Mouse (Mus musculus) hindbrain, embryonic 15.5 days (tissue): ENCODE measurements at regions not wholly inside any gene's neighbourhood (a gene's known extent, or its start where the extent isn't known, plus 50 kb on each side); places are given as distances from the start of the nearest gene placed in this dataset.

ENCODE experiments used
- ATAC-seq: fragments of 200-750 bp; cut with Nextera tagmentation; 2 replicates; pipeline ENCODE4 v1.8.0; 2017; ENCODE audit warnings: low read depth, moderate number of reproducible peaks, moderate TSS enrichment; ENCODE audit not compliant: low FRiP score
- H3K27ac ChIP-seq: fragments of 300-500 bp; sonication (generic); replicated peaks from 2 replicates; pipeline ENCODE4 v1.5.1; 2015; ENCODE audit warnings: mild to moderate bottlenecking, inconsistent platforms
- H3K27me3 ChIP-seq: fragments of 300-500 bp; sonication (generic); 2 replicates; pipeline ENCODE4 v1.6.1; 2015; ENCODE audit warnings: control low read depth, inconsistent platforms
- H3K36me3 ChIP-seq: fragments of 300-500 bp; sonication (generic); 2 replicates; pipeline ENCODE4 v1.6.1; 2015; ENCODE audit warnings: control low read depth, inconsistent platforms
- H3K4me1 ChIP-seq: fragments of 300-500 bp; sonication (generic); replicated peaks from 2 replicates; pipeline ENCODE4 v1.6.1; 2015; ENCODE audit warnings: control low read depth, inconsistent platforms
- H3K4me2 ChIP-seq: fragments of 300-500 bp; sonication (generic); 2 replicates; pipeline ENCODE4 v1.6.1; 2015; ENCODE audit warnings: moderate library complexity, mild to moderate bottlenecking, inconsistent platforms
- H3K4me3 ChIP-seq: fragments of 300-500 bp; sonication (generic); 2 replicates; pipeline ENCODE4 v1.5.1; 2015; ENCODE audit warnings: mild to moderate bottlenecking, inconsistent platforms
- H3K9ac ChIP-seq: fragments of 300-500 bp; sonication (generic); 2 replicates; pipeline ENCODE4 v1.6.1; 2015; ENCODE audit warnings: inconsistent platforms
- H3K9me3 ChIP-seq: fragments of 300-500 bp; sonication (generic); 2 replicates; pipeline ENCODE4 v1.6.1; 2016; ENCODE audit warnings: control low read depth, inconsistent platforms
- whole genome bisulfite sequencing: fragments of 180-500 bp; shearing (Covaris S2); methylation state at CpG from one replicate; pipeline ENCODE4 v1.1.7; 2015; 5-methylcytosine and 5-hydroxymethylcytosine counted together

- Histone ChIP-seq H3K4me2 (no peak overlapping the region), H3K36me3 (no peaks in the 10 kb centered on the region), H3K4me3 (no peak overlapping the region), H3K9ac (no peak overlapping the region), H3K9me3 (no peaks in the 10 kb centered on the region), H3K27ac (no peak overlapping the region), H3K27me3 (no peaks in the 10 kb centered on the region), H3K4me1 (no peaks in the 10 kb centered on the region)
- WGBS = 66% methylated on average over 4 of the region's 4 CpGs
- ATAC-seq = no peak
Observed at GRCm38 (mm10) chr11:114352146-114352795, 285.4 kb upstream of the Sdk2 start.

GRCm38 (mm10) chr11:114336839-114337484 is 270.1 kb upstream of the Sdk2 start:
- H3K36me3 ChIP-seq = no peaks in the 10 kb centered on the region
- ATAC-seq = peak; percentile 63; the same call in 1 of the 2 replicates
- no peak overlapping the region for H3K4me2 ChIP-seq
- H3K27ac ChIP-seq = peak overlapping the region; percentile 32; the same call in 1 of the 2 replicates
- H3K27me3 ChIP-seq = no peaks in the 10 kb centered on the region
- H3K9ac ChIP-seq = no peak overlapping the region
- peaks cover 19% of the 10 kb centered on the region for H3K4me1 ChIP-seq
- no peak overlapping the region for H3K4me3 ChIP-seq
- WGBS = 45% methylated on average over 12 of the region's 12 CpGs
- H3K9me3 ChIP-seq = no peaks in the 10 kb centered on the region

GRCm38 (mm10) chr11:114335950-114336838 is 269.3 kb upstream of the Sdk2 start:
- peak; percentile 38; the same call in 1 of the 2 replicates for ATAC-seq
- peaks cover 19% of the 10 kb centered on the region for H3K4me1 ChIP-seq
- no peaks in the 10 kb centered on the region for H3K27me3 ChIP-seq
- H3K4me3 ChIP-seq = no peak overlapping the region
- H3K9ac ChIP-seq = no peak overlapping the region
- no peaks in the 10 kb centered on the region for H3K9me3 ChIP-seq
- H3K4me2 ChIP-seq = no peak overlapping the region
- peak overlapping the region; percentile 32; the same call in 1 of the 2 replicates for H3K27ac ChIP-seq
- no peaks in the 10 kb centered on the region for H3K36me3 ChIP-seq
- 28% methylated on average over 10 of the region's 10 CpGs for WGBS

- 73% methylated on average over 5 of the region's 5 CpGs for WGBS
- Histone ChIP-seq H3K9me3 (no peaks in the 10 kb centered on the region), H3K27ac (no peak overlapping the region), H3K36me3 (no peaks in the 10 kb centered on the region), H3K27me3 (no peaks in the 10 kb centered on the region), H3K4me3 (no peak overlapping the region), H3K4me2 (no peak overlapping the region), H3K4me1 (peaks cover 11% of the 10 kb centered on the region), H3K9ac (no peak overlapping the region)
- ATAC-seq = no peak
Observed at GRCm38 (mm10) chr11:114331579-114332150, 264.8 kb upstream of the Sdk2 start.

- no peaks in the 10 kb centered on the region for H3K27me3 ChIP-seq
Observed at GRCm38 (mm10) chr11:114330316-114330715, 263.5 kb upstream of the Sdk2 start.

GRCm38 (mm10) chr11:114322627-114323026 is 255.8 kb upstream of the Sdk2 start:
- no peak overlapping the region for H3K27ac ChIP-seq
- no peak overlapping the region for H3K4me2 ChIP-seq
- no peak overlapping the region for H3K4me3 ChIP-seq
- 88% methylated on average over 4 of the region's 4 CpGs for WGBS
- no peak for ATAC-seq
- H3K9me3 ChIP-seq = no peaks in the 10 kb centered on the region
- H3K36me3 ChIP-seq = no peaks in the 10 kb centered on the region
- no peaks in the 10 kb centered on the region for H3K27me3 ChIP-seq
- H3K9ac ChIP-seq = no peak overlapping the region
- peaks cover 14% of the 10 kb centered on the region for H3K4me1 ChIP-seq

More at GRCm38 (mm10) chr11:114330316-114330715, 263.5 kb upstream of the Sdk2 start:
- H3K9me3 ChIP-seq = no peaks in the 10 kb centered on the region
- no peaks in the 10 kb centered on the region for H3K36me3 ChIP-seq
- no peak overlapping the region for H3K27ac ChIP-seq
- no peak overlapping the region for H3K9ac ChIP-seq
- no peak for ATAC-seq
- H3K4me3 ChIP-seq = no peak overlapping the region
- 91% methylated on average over 5 of the region's 5 CpGs for WGBS
- H3K4me2 ChIP-seq = no peak overlapping the region
- no peaks in the 10 kb centered on the region for H3K4me1 ChIP-seq

GRCm38 (mm10) chr11:114321974-114322373 is 255.1 kb upstream of the Sdk2 start:
- WGBS = 74% methylated on average over 12 of the region's 12 CpGs

GRCm38 (mm10) chr11:114321527-114321926 is 254.7 kb upstream of the Sdk2 start:
- 79% methylated on average over 8 of the region's 8 CpGs for WGBS
- no peak for ATAC-seq
- H3K27ac ChIP-seq = no peak overlapping the region

More at GRCm38 (mm10) chr11:114321974-114322373, 255.1 kb upstream of the Sdk2 start:
- Histone ChIP-seq H3K27me3 (no peaks in the 10 kb centered on the region), H3K36me3 (no peaks in the 10 kb centered on the region), H3K9ac (no peak overlapping the region), H3K4me2 (no peak overlapping the region), H3K4me1 (peaks cover 17% of the 10 kb centered on the region), H3K27ac (peak overlapping the region; percentile 6; the same call in 1 of the 2 replicates), H3K9me3 (no peaks in the 10 kb centered on the region), H3K4me3 (no peak overlapping the region)
- no peak for ATAC-seq

GRCm38 (mm10) chr11:114315274-114315673 is 248.4 kb upstream of the Sdk2 start:
- Histone ChIP-seq H3K27me3 (no peaks in the 10 kb centered on the region), H3K4me1 (0 out of 2 replicates have a peak, but pooled peaks cover 12% of the 10 kb centered on the region), H3K9me3 (no peaks in the 10 kb centered on the region), H3K9ac (no peak overlapping the region), H3K4me2 (no peak overlapping the region), H3K4me3 (no peak overlapping the region), H3K36me3 (no peaks in the 10 kb centered on the region), H3K27ac (no peak overlapping the region)
- no peak for ATAC-seq
- WGBS = 74% methylated on average over 8 of the region's 8 CpGs

More at GRCm38 (mm10) chr11:114321527-114321926, 254.7 kb upstream of the Sdk2 start:
- Histone ChIP-seq H3K4me2 (no peak overlapping the region), H3K4me1 (peaks cover 17% of the 10 kb centered on the region), H3K36me3 (no peaks in the 10 kb centered on the region), H3K27me3 (no peaks in the 10 kb centered on the region), H3K9ac (no peak overlapping the region), H3K4me3 (no peak overlapping the region), H3K9me3 (no peaks in the 10 kb centered on the region)

- ATAC-seq = no peak
- 0 out of 2 replicates have a peak, but pooled peaks cover 12% of the 10 kb centered on the region for H3K4me1 ChIP-seq
- 53% methylated on average over 6 of the region's 6 CpGs for WGBS
- H3K9ac ChIP-seq = no peak overlapping the region
- no peaks in the 10 kb centered on the region for H3K36me3 ChIP-seq
- no peak overlapping the region for H3K27ac ChIP-seq
- H3K4me2 ChIP-seq = no peak overlapping the region
- no peaks in the 10 kb centered on the region for H3K9me3 ChIP-seq
- no peaks in the 10 kb centered on the region for H3K27me3 ChIP-seq
- no peak overlapping the region for H3K4me3 ChIP-seq
Observed at GRCm38 (mm10) chr11:114313652-114314051, 246.8 kb upstream of the Sdk2 start.

- H3K27ac ChIP-seq = no peak overlapping the region
- H3K9me3 ChIP-seq = no peaks in the 10 kb centered on the region
- no peak overlapping the region for H3K4me2 ChIP-seq
- no peak overlapping the region for H3K4me3 ChIP-seq
- 0 out of 2 replicates have a peak, but pooled peaks cover 9% of the 10 kb centered on the region for H3K4me1 ChIP-seq
- ATAC-seq = no peak
- WGBS = 83% methylated on average over 4 of the region's 4 CpGs
- H3K36me3 ChIP-seq = no peaks in the 10 kb centered on the region
- no peak overlapping the region for H3K9ac ChIP-seq
- H3K27me3 ChIP-seq = no peaks in the 10 kb centered on the region
Observed at GRCm38 (mm10) chr11:114311640-114312039, 244.8 kb upstream of the Sdk2 start.
